ENCODE assay signal across 8 mouse cellular contexts in genomic region chr2:92023362-92024273, GRCm38 (mm10). TPM values are rescaled to one million over a fixed set of nuclear protein-coding genes. Genes with fewer than 3 reads are reported as not detected.
A peak's percentile ranks its signal among the peaks of the same experiment; 100 is the strongest.
DNase-seq lines count a peak whose midpoint lies in the region; ATAC-seq and TF ChIP-seq lines count a peak whose summit lies in the region.

No protein-coding gene starts in this region.

- H3K36me3 ChIP-seq in ES-Bruce4 (ENCODE audit: control insufficient read depth, insufficient read depth, low read length, poor library complexity, severe bottlenecking) = no peaks in the 10 kb centered on the region
- no peaks in the 10 kb centered on the region for H3K36me3 ChIP-seq in embryonic facial prominence, embryonic 12.5 days
- no peaks in the 10 kb centered on the region for H3K36me3 ChIP-seq in heart, embryonic 15.5 days
- no peaks in the 10 kb centered on the region for H3K36me3 ChIP-seq in limb, embryonic 10.5 days
- H3K36me3 ChIP-seq in midbrain, embryonic 11.5 days (ENCODE audit: control insufficient read depth, insufficient read depth, low read length) = no peaks in the 10 kb centered on the region

- no peak for TF ChIP-seq EP300 in ES-Bruce4 (IDR thresholded peaks at IDR 0.05; ENCODE audit: insufficient read depth, low read depth, low read length)

- H3K4me1 ChIP-seq in ES-Bruce4 (ENCODE audit: control insufficient read depth, insufficient read depth, low read length) = peaks cover 2% of the 10 kb centered on the region
- H3K4me1 ChIP-seq in embryonic facial prominence, embryonic 12.5 days = peaks cover 20% of the 10 kb centered on the region
- peaks cover 40% of the 10 kb centered on the region for H3K4me1 ChIP-seq in heart, embryonic 15.5 days (replicated peaks)
- H3K4me1 ChIP-seq in limb, embryonic 10.5 days = peaks cover 28% of the 10 kb centered on the region
- no peaks in the 10 kb centered on the region; the same call in 1 of the 2 replicates for H3K4me1 ChIP-seq in midbrain, embryonic 11.5 days (ENCODE audit: control insufficient read depth, insufficient read depth, low read length)

- H3K4me3 ChIP-seq in ES-Bruce4 (ENCODE audit: low read depth, low read length) = peak overlapping the region; percentile 76
- peak overlapping the region; percentile 76 for H3K4me3 ChIP-seq in embryonic facial prominence, embryonic 12.5 days
- peak overlapping the region; percentile 73 for H3K4me3 ChIP-seq in heart, embryonic 15.5 days
- peak overlapping the region; percentile 77 for H3K4me3 ChIP-seq in limb, embryonic 10.5 days
- peak overlapping the region; percentile 61 for H3K4me3 ChIP-seq in midbrain, embryonic 11.5 days (ENCODE audit: low read depth, low read length)

- peak overlapping the region; percentile 97 for H3K4me2 ChIP-seq in embryonic facial prominence, embryonic 12.5 days (replicated peaks)
- peak overlapping the region; percentile 99 for H3K4me2 ChIP-seq in heart, embryonic 15.5 days
- peak overlapping the region; percentile 99 for H3K4me2 ChIP-seq in midbrain, embryonic 11.5 days

- H3K27me3 ChIP-seq in ES-Bruce4 (ENCODE audit: control insufficient read depth, insufficient read depth, low read length, poor library complexity, severe bottlenecking) = peaks cover 8% of the 10 kb centered on the region; the same call in 1 of the 2 replicates
- peaks cover 19% of the 10 kb centered on the region for H3K27me3 ChIP-seq in embryonic facial prominence, embryonic 12.5 days
- H3K27me3 ChIP-seq in heart, embryonic 15.5 days = peaks cover 9% of the 10 kb centered on the region; the same call in 1 of the 2 replicates
- peaks cover 65% of the 10 kb centered on the region for H3K27me3 ChIP-seq in limb, embryonic 10.5 days (ENCODE audit: low read depth, poor library complexity, severe bottlenecking)
- H3K27me3 ChIP-seq in midbrain, embryonic 11.5 days (ENCODE audit: control insufficient read depth, insufficient read depth, low read length) = peaks cover 18% of the 10 kb centered on the region

- TF ChIP-seq CTCF in ES-Bruce4 (IDR thresholded peaks at IDR 0.05; ENCODE audit: low read depth, low read length) = peak; percentile 55

- no peaks in the 10 kb centered on the region for H3K9me3 ChIP-seq in ES-Bruce4 (replicated peaks; ENCODE audit: control insufficient read depth, insufficient read depth, low read length, poor library complexity, severe bottlenecking)
- H3K9me3 ChIP-seq in embryonic facial prominence, embryonic 12.5 days = no peaks in the 10 kb centered on the region
- no peaks in the 10 kb centered on the region for H3K9me3 ChIP-seq in heart, embryonic 15.5 days (replicated peaks)
- no peaks in the 10 kb centered on the region for H3K9me3 ChIP-seq in limb, embryonic 10.5 days (replicated peaks)
- H3K9me3 ChIP-seq in midbrain, embryonic 11.5 days (ENCODE audit: control insufficient read depth, low read length) = no peaks in the 10 kb centered on the region

- WGBS in embryonic facial prominence, embryonic 12.5 days = 5% methylated on average over 53 of the region's 56 CpGs
- 3% methylated on average over 46 of the region's 56 CpGs for WGBS in heart, embryonic 15.5 days
- 4% methylated on average over 56 of the region's 56 CpGs for WGBS in limb, embryonic 10.5 days
- 3% methylated on average over 50 of the region's 56 CpGs for WGBS in midbrain, embryonic 11.5 days

- ATAC-seq in embryonic facial prominence, embryonic 12.5 days (ENCODE audit: insufficient number of reproducible peaks, insufficient read depth, low FRiP score, low TSS enrichment) = peak; percentile 36; the same call in 1 of the 2 replicates
- ATAC-seq in heart, embryonic 15.5 days (replicated peaks; ENCODE audit: insufficient number of reproducible peaks, insufficient read depth, low FRiP score, low read depth) = peak; percentile 39; the same call in 1 of the 2 replicates
- peak; percentile 67 for ATAC-seq in midbrain, embryonic 11.5 days (ENCODE audit: low FRiP score)

- TF ChIP-seq POLR2A in ES-Bruce4 (IDR thresholded peaks at IDR 0.05; ENCODE audit: insufficient read depth, low read length) = no peak

- peak overlapping the region; percentile 92 for H3K9ac ChIP-seq in ES-Bruce4 (ENCODE audit: low read depth, poor library complexity, severe bottlenecking)
- peak overlapping the region; percentile 76 for H3K9ac ChIP-seq in embryonic facial prominence, embryonic 12.5 days
- H3K9ac ChIP-seq in heart, embryonic 15.5 days = peak overlapping the region; percentile 77
- H3K9ac ChIP-seq in midbrain, embryonic 11.5 days (ENCODE audit: low read length) = peak overlapping the region; percentile 54

- DNase-seq in cerebellum, adult 18-20 months = peak; percentile 28 to 38
- DNase-seq in cerebellum, adult 11 months = no peak
- DNase-seq in limb, embryonic 10.5 days (ENCODE audit: low spot score) = peak; percentile 61
- peak; percentile 93 for DNase-seq in midbrain, embryonic 11.5 days (ENCODE audit: low spot score, missing footprints)
- no peak for DNase-seq in T-cell, adult 2 months (ENCODE audit: low spot score)

- H3K27ac ChIP-seq in ES-Bruce4 (ENCODE audit: insufficient read depth, low read length) = no peak overlapping the region
- no peak overlapping the region for H3K27ac ChIP-seq in embryonic facial prominence, embryonic 12.5 days
- H3K27ac ChIP-seq in heart, embryonic 15.5 days = peak overlapping the region; percentile 66
- H3K27ac ChIP-seq in limb, embryonic 10.5 days = peak overlapping the region; percentile 50; the same call in 1 of the 2 replicates
- no peak overlapping the region for H3K27ac ChIP-seq in midbrain, embryonic 11.5 days (ENCODE audit: low read depth, low read length)

RNA-seq across cellular contexts. Expression of gene Creb3l1, which starts 0.7 kb away (rescaled TPM):
- 10.5 and 10.9 TPM in 2 replicates for polyA plus RNA-seq in ES-Bruce4 (2011; ENCODE audit: insufficient read depth, insufficient read length, low read depth, missing spikeins)
- polyA plus RNA-seq in embryonic facial prominence, embryonic 12.5 days (2016; fragmentation: Nextera tagmentation; extraction: Ambion mirVana) = 3.3 and 3.6 TPM in 2 replicates
- 7.5 and 11.2 TPM in 2 replicates for polyA plus RNA-seq in heart, embryonic 15.5 days (2015; fragmentation: Nextera tagmentation; extraction: Ambion mirVana)
- polyA plus RNA-seq in limb, embryonic 10.5 days (2016; fragmentation: Nextera tagmentation; extraction: Ambion mirVana) = 0.45 and 1.1 TPM in 2 replicates
- 2.0 and 2.1 TPM in 2 replicates for polyA plus RNA-seq in midbrain, embryonic 11.5 days (2014; fragmentation: Nextera tagmentation; extraction: Ambion mirVana)

RNA-seq across cellular contexts. Expression of gene Dgkz, which starts 48.0 kb away (rescaled TPM):
- 28.1 and 29.6 TPM in 2 replicates for polyA plus RNA-seq in ES-Bruce4 (2011; ENCODE audit: insufficient read depth, insufficient read length, low read depth, missing spikeins)
- polyA plus RNA-seq in embryonic facial prominence, embryonic 12.5 days (2016; fragmentation: Nextera tagmentation; extraction: Ambion mirVana) = 39.1 and 40.8 TPM in 2 replicates
- 26.6 and 48.2 TPM in 2 replicates for polyA plus RNA-seq in heart, embryonic 15.5 days (2015; fragmentation: Nextera tagmentation; extraction: Ambion mirVana)
- polyA plus RNA-seq in limb, embryonic 10.5 days (2016; fragmentation: Nextera tagmentation; extraction: Ambion mirVana) = 57.3 and 59.9 TPM in 2 replicates
- 19.2 and 23.7 TPM in 2 replicates for polyA plus RNA-seq in midbrain, embryonic 11.5 days (2014; fragmentation: Nextera tagmentation; extraction: Ambion mirVana)

Comparison
In these comparisons a context has a peak if more than half of its experiments do, and no peak if none do; other contexts are left out.
1. DNase-seq: peak in cerebellum, adult 18-20 months (2 of 2), limb, embryonic 10.5 days (single experiment) and midbrain, embryonic 11.5 days (single experiment); none in cerebellum, adult 11 months (single experiment) and T-cell, adult 2 months (single experiment).
2. H3K27ac ChIP-seq: peak in heart, embryonic 15.5 days (single experiment) and limb, embryonic 10.5 days (single experiment); none in ES-Bruce4 (single experiment), embryonic facial prominence, embryonic 12.5 days (single experiment) and midbrain, embryonic 11.5 days (single experiment).
3. Peak in every context shown above with its lines, with median percentiles within 50 percentile points of each other: H3K4me3 ChIP-seq, H3K9ac ChIP-seq, ATAC-seq and H3K4me2 ChIP-seq.